Mouse (Mus musculus) heart, adult 18-20 months (tissue): Measurements from ENCODE around the gene Foxo3. TPM values are rescaled to one million over a fixed set of nuclear protein-coding genes. Genes with fewer than 3 reads are reported as not detected.

Experiments
- total RNA-seq, 2 experiments: library from RNA; stranded (reverse); gene quantifications; 2 replicates each; pipeline ENCODE4 v1.2.3; 2021

The Foxo3 gene
- total RNA-seq, 2 experiments from 2014 or later: 76.2 to 94.4 TPM

Other genes starting within 250 kb of the Foxo3 start
- 10 to 100 TPM; 31.8 to 32.7 TPM for gene Afg1l, start 201.8 kb upstream of the Foxo3 start, total RNA-seq
- gene Snx3, start 225.3 kb upstream of the Foxo3 start, total RNA-seq: 100 to 1,000 TPM; 173 to 184 TPM